Mouse (Mus musculus): ENCODE data around the gene Fam122a.

The Fam122a gene

DNA sequence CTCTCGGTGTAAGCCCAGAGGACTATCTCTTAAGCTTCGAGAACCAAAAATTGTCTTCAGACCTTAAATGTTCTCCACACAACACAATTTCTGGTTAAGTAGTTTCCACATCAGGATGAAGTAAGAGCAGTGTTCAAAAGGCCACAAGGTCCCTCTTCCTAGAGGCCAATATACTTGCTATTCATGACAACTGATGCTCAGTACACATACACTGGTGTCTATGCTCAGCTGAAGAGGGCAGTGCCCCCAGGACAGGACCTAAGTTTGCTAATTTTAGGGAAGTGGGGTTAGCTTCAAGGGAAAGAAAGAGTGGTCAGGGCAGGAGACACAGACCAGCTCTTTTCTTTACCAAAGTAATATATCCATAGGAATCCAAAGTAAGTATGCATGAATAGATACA is 45.8 kb downstream of the Fam122a start:
- DNase-seq (ENCODE audit: low spot score in 2 of 2) = no peak

DNA sequence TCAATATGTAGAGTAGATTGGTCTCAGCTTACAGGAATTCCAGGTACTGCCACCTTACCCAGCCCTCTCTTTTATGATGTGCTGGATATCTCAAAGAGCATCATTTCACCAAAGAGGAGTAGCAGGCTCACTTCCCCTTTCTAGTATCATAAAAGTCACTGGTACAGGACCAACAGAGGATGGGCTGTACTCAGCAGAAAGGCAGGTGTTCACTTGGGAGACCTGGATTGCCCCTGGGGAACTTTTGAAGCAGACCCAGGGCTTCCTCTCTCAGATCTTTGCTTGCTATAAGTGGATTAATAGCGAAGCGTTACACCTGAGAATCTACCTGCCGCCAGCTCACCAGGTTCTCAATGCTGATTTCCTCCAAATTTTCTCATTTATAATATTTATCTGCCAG is 49.1 kb downstream of the Fam122a start:
- DNase-seq (ENCODE audit: low spot score in 2 of 2) = no peak

DNA sequence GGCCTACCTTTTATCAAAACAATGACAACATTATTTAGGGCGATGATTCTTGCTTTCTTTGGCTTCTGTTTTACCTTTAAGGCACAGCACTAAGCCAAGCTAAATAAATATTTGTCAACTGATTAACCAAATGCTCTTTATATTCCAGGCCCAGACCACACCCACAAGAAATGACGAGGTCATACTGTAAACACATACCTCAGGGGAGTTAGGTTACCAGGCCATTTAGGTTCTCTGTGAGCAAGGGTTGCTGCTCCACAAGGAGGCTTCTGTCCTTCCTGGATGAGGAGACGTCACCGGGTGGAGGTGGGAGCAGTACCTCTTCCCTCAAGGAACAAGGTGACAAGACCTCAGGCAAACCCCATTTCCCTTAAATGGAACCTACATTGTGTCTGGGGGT is 49.9 kb downstream of the Fam122a start:
- DNase-seq (ENCODE audit: low spot score in 2 of 2) = no peak

DNA sequence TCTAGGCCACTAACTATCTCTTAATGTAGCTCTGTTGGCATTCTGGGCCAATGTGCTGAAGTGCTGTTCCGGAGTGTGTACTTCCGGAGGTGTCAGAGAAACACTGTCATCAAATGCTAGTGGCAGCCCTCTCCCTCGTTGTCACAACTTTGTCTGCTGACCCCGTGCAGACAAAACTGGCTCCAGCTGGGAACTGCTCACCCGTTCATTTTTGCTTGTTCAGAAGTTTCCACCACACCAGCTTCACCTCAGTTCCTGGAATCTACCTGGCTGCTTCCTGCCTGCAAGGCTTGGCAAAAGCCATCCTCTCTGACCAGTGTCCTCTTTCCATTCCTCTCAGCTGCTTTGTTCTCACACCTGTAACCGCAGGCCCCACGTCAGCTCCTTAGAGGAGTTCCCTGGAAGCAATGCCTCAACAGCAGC is 50.4 kb downstream of the Fam122a start:
- no peak for DNase-seq (ENCODE audit: low spot score in 2 of 2)

Data from left cerebral cortex, adult 9 months (tissue).